Mouse (Mus musculus): ENCODE measurements around the gene Fam19a2.

DNA sequence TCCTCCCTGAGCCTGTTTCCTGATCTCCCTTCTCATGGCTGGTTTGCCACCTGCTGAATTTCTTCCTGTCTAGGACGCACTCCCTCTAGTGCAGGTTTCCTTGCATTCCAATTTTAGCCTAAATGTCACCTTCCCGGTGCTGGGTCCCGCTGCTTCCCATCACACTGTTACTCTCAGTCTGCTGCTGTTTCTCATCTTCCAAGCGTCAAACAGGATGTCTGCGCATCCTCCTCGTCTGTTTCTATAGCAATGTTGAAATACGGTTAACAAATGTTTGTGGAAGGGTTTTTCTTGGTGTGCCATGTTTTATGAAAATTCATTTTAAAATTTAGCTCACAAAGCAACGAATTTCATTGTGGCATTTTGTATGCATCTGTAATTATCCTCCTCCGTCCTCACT is 131.6 kb downstream of the Fam19a2 start:
- TF ChIP-seq EP300 (IDR thresholded peaks at IDR 0.05; ENCODE audit: low read depth) (no peak), CTCF (IDR thresholded peaks at IDR 0.05; ENCODE audit: low read depth) (no peak)
